In genomic region chr8:74993475-74994451, GRCm38 (mm10) we compare ENCODE assay signal across 8 mouse cellular contexts. TPM values are rescaled to one million over a fixed set of nuclear protein-coding genes. Genes with fewer than 3 reads are reported as not detected.
A peak's percentile ranks its signal among the peaks of the same experiment; 100 is the strongest.
DNase-seq lines count a peak whose midpoint lies in the region; ATAC-seq and TF ChIP-seq lines count a peak whose summit lies in the region.

No protein-coding gene starts in this region.

- POLR2A ChIA-PET in Patski (lab: Charles Lee), result interaction anchor here (0.6 kb wide), 2 partner anchors 93 to 115 kb away, joined by 7 to 11 read pairs; partner anchors contain the start of gene Mcm5

- H3K9ac ChIP-seq in hindbrain, embryonic 14.5 days, result peak overlapping the region; percentile 97

- peak; percentile 33 for DNase-seq in Patski (ENCODE audit: low read depth, low spot score)
- DNase-seq in cerebellum, postnatal 25 days, result peak; percentile 90 to 91
- peak; percentile 65 to 70 for DNase-seq in frontal cortex, postnatal 25 days (ENCODE audit: low spot score in 2 of 2)
- peak; percentile 88 for DNase-seq in hindbrain, embryonic 14.5 days (ENCODE audit: low spot score)
- peak; percentile 83 to 86 for DNase-seq in layer of hippocampus, postnatal 36 days
- DNase-seq in lung, postnatal 36 days, result peak; percentile 92
- peak; percentile 95 for DNase-seq in retina, postnatal 1 day
- DNase-seq in urinary bladder, adult 18-20 months (ENCODE audit: low spot score in 2 of 2), result peak; percentile 74 to 81

- WGBS in hindbrain, embryonic 14.5 days, result under 1% methylated on average over 98 of the region's 111 CpGs

- peaks cover 3% of the 10 kb centered on the region for H3K36me3 ChIP-seq in hindbrain, embryonic 14.5 days (replicated peaks; ENCODE audit: control insufficient read depth, insufficient read depth)

- peak; percentile 64 for TF ChIP-seq CTCF in Patski (IDR thresholded peaks at IDR 0.05)

- H3K4me3 ChIP-seq in hindbrain, embryonic 14.5 days (replicated peaks; ENCODE audit: low read length), result peak overlapping the region; percentile 92

- H3K4me2 ChIP-seq in hindbrain, embryonic 14.5 days (replicated peaks), result peak overlapping the region; percentile 73

- no peaks in the 10 kb centered on the region for H3K9me3 ChIP-seq in hindbrain, embryonic 14.5 days (ENCODE audit: control insufficient read depth, low read length)

- no peaks in the 10 kb centered on the region for H3K27me3 ChIP-seq in Patski
- no peaks in the 10 kb centered on the region for H3K27me3 ChIP-seq in hindbrain, embryonic 14.5 days (ENCODE audit: control insufficient read depth, insufficient read depth, low read length)

- H3K27ac ChIP-seq in hindbrain, embryonic 14.5 days, result peak overlapping the region; percentile 97

- in situ Hi-C loops in Patski (cut with MboI; ENCODE audit: low pct_unique_long_range_greater_than_20kb), result no loop called here

- CTCF ChIA-PET in Patski (lab: Charles Lee), result interaction anchor here (1.0 to 3.7 kb wide), 5 partner anchors 13 to 78 kb away, joined by 3 to 28 read pairs (median 3); no protein-coding TSS in a partner anchor

- peaks cover 12% of the 10 kb centered on the region; the same call in 1 of the 2 replicates for H3K4me1 ChIP-seq in hindbrain, embryonic 14.5 days (replicated peaks; ENCODE audit: control insufficient read depth, insufficient read depth, low read length)

- peak; percentile 98 for ATAC-seq in Patski
- ATAC-seq in hindbrain, embryonic 14.5 days (ENCODE audit: low FRiP score), result peak; percentile 94

RNA-seq across cellular contexts. Expression of gene Hmgxb4, which starts 0.6 kb away (rescaled TPM):
- polyA plus RNA-seq in Patski (2021), result 35.8 TPM
- polyA plus RNA-seq in hindbrain, embryonic 14.5 days (2014; fragmentation: Nextera tagmentation; extraction: Ambion mirVana), result 41.0 and 43.5 TPM in 2 replicates
- 10 to 100 TPM; 24.5 to 26.3 TPM for total RNA-seq in layer of hippocampus, postnatal 36 days (2021)

RNA-seq across cellular contexts. Expression of gene Tom1, which starts 39.7 kb away (rescaled TPM):
- polyA plus RNA-seq in Patski (2021), result 32.0 TPM
- polyA plus RNA-seq in hindbrain, embryonic 14.5 days (2014; fragmentation: Nextera tagmentation; extraction: Ambion mirVana), result 33.3 and 36.8 TPM in 2 replicates
- 10 to 100 TPM; 34.4 to 39.8 TPM for total RNA-seq in layer of hippocampus, postnatal 36 days (2021)

Comparison
In these comparisons a context has a peak if more than half of its experiments do, and no peak if none do; other contexts are left out.
1. Peak in every context shown above with its lines: DNase-seq, ATAC-seq, H3K4me3 ChIP-seq and H3K27ac ChIP-seq.
2. DNase-seq: peak in every context shown above with its lines; median percentile 95 in retina, postnatal 1 day; 92 in lung, postnatal 36 days; 90 in cerebellum, postnatal 25 days; 88 in hindbrain, embryonic 14.5 days; 84 in layer of hippocampus, postnatal 36 days; 78 in urinary bladder, adult 18-20 months; 68 in frontal cortex, postnatal 25 days; 33 in Patski.